Mouse (Mus musculus): ENCODE data around the gene Odf2. TPM values are rescaled to one million over a fixed set of nuclear protein-coding genes. Genes with fewer than 3 reads are reported as not detected.

The Odf2 gene
- total and polyA plus RNA-seq, 3 experiments: 35.4 to 54.6 (median 48.6) TPM

GRCm38 (mm10) chr2:29961246-29961645 is 72.2 kb downstream of the Odf2 start:
- Histone ChIP-seq H3K36me3 (replicated peaks in 1 of 2; ENCODE audit: control insufficient read depth in 1 of 2, insufficient read depth in 1 of 2, low read length in 1 of 2) (peaks cover 34 to 45% of the 10 kb centered on the region in 2 experiments), H3K27me3 (replicated peaks) (no peaks in the 10 kb centered on the region), H3K4me2 (ENCODE audit: insufficient read depth, low read depth, poor library complexity, severe bottlenecking) (no peak overlapping the region), H3K27ac (ENCODE audit: insufficient read depth, low read depth) (no peak overlapping the region), H3K9me3 (replicated peaks; ENCODE audit: low read length) (no peaks in the 10 kb centered on the region), H3K4me1 (ENCODE audit: control insufficient read depth in 1 of 2, insufficient read depth in 2 of 2) (peaks cover 0 to 7% of the 10 kb centered on the region in 2 experiments; a peak in 2 of 4 replicates), H3K4me3 (replicated peaks in 1 of 3; ENCODE audit: low read depth in 2 of 3, low read length in 2 of 3, poor library complexity in 1 of 3) (no peak overlapping the region), H3K9ac (ENCODE audit: insufficient read depth, low read depth) (no peak overlapping the region), H3K79me2 (replicated peaks; ENCODE audit: control insufficient read depth, extremely low read depth, insufficient read depth, poor library complexity, severe bottlenecking) (peaks cover 3% of the 10 kb centered on the region)
- in situ Hi-C loops (cut with MboI; ENCODE audit: low pct_ligation_motif_present, low pct_unique_long_range_greater_than_20kb, low sequenced_read_pairs) (no loop called here), dilution Hi-C loops (cut with MboI; ENCODE audit: extremely low pct_ligation_motif_present, extremely low pct_unique_long_range_greater_than_20kb, low sequenced_read_pairs) (no loop called here)
- DNase-seq (ENCODE audit: extremely low read depth): no peak
- TF ChIP-seq RAD21 (IDR thresholded peaks at IDR 0.05; ENCODE audit: low read depth, low read length) (no peak), ZKSCAN1 (IDR thresholded peaks at IDR 0.05; ENCODE audit: borderline replicate concordance, low read depth, low read length) (no peak), JUN (IDR thresholded peaks at IDR 0.05; ENCODE audit: insufficient read depth, low read depth, low read length) (no peak), USF1 (IDR thresholded peaks at IDR 0.05; ENCODE audit: low read depth, low read length) (no peak), MYC (IDR thresholded peaks at IDR 0.05; ENCODE audit: low read depth, low read length) (no peak), SIN3A (IDR thresholded peaks at IDR 0.05; ENCODE audit: low read length) (no peak), GABPA (IDR thresholded peaks at IDR 0.05; ENCODE audit: insufficient replicate concordance, low read depth, low read length) (no peak), CHD1 (IDR thresholded peaks at IDR 0.05; ENCODE audit: low read depth, low read length) (no peak), POLR2AphosphoS2 (IDR thresholded peaks at IDR 0.05; ENCODE audit: low read depth, low read length) (no peak), EP300 (IDR thresholded peaks at IDR 0.05; ENCODE audit: low read length) (no peak), BHLHE40 (IDR thresholded peaks at IDR 0.05; ENCODE audit: low read depth, low read length) (no peak), ZC3H11A (IDR thresholded peaks at IDR 0.05; ENCODE audit: low read depth, low read length) (no peak), CHD2 (IDR thresholded peaks at IDR 0.05; ENCODE audit: low read length) (no peak)

GRCm38 (mm10) chr2:29964354-29965249 is 75.6 kb downstream of the Odf2 start:
- Histone ChIP-seq H3K9me3 (replicated peaks; ENCODE audit: low read length) (no peaks in the 10 kb centered on the region), H3K4me3 (replicated peaks in 1 of 3; ENCODE audit: low read depth in 2 of 3, low read length in 2 of 3, poor library complexity in 1 of 3) (peak overlapping the region; percentile 39 to 96 (median 52)), H3K36me3 (replicated peaks in 1 of 2; ENCODE audit: control insufficient read depth in 1 of 2, insufficient read depth in 1 of 2, low read length in 1 of 2) (peaks cover 13 to 33% of the 10 kb centered on the region in 2 experiments), H3K27ac (ENCODE audit: insufficient read depth, low read depth) (no peak overlapping the region), H3K9ac (ENCODE audit: insufficient read depth, low read depth) (peak overlapping the region; percentile 46), H3K79me2 (replicated peaks; ENCODE audit: control insufficient read depth, extremely low read depth, insufficient read depth, poor library complexity, severe bottlenecking) (peaks cover 13% of the 10 kb centered on the region), H3K4me2 (ENCODE audit: insufficient read depth, low read depth, poor library complexity, severe bottlenecking) (peak overlapping the region; percentile 49; the same call in 1 of the 2 replicates), H3K27me3 (replicated peaks) (no peaks in the 10 kb centered on the region), H3K4me1 (ENCODE audit: control insufficient read depth in 1 of 2, insufficient read depth in 2 of 2) (peaks cover 0 to 30% of the 10 kb centered on the region in 2 experiments; a peak in 2 of 4 replicates)
- peak; percentile 86 for TF ChIP-seq ZNF384 (IDR thresholded peaks at IDR 0.05; ENCODE audit: low read depth, low read length)
- no peak; the same call in 1 of the 2 replicates for TF ChIP-seq CHD1 (IDR thresholded peaks at IDR 0.05; ENCODE audit: low read depth, low read length)
- TF ChIP-seq IRF4 (IDR thresholded peaks at IDR 0.05; ENCODE audit: low read depth, low read length): peak; percentile 36; the same call in 1 of the 2 replicates
- dilution Hi-C loops (cut with MboI; ENCODE audit: extremely low pct_ligation_motif_present, extremely low pct_unique_long_range_greater_than_20kb, low sequenced_read_pairs) (no loop called here), in situ Hi-C loops (cut with MboI; ENCODE audit: low pct_ligation_motif_present, low pct_unique_long_range_greater_than_20kb, low sequenced_read_pairs) (no loop called here)
- DNase-seq (ENCODE audit: extremely low read depth): peak; percentile 11

Measured in CH12.LX (cell line).